Mouse (Mus musculus): ENCODE measurements around the gene Ssxb3. TPM values are rescaled to one million over a fixed set of nuclear protein-coding genes. Genes with fewer than 3 reads are reported as not detected.
"Not testable (repeated sequence)": the region's sequence is repeated elsewhere in the genome, so short reads cannot be mapped to it uniquely, and the experiment has no call there.

The Ssxb3 gene
- polyA plus RNA-seq (2012; fragmentation: generic; extraction: Trizol): not detected
- long read RNA-seq, experiment 1: 0 reads
- long read RNA-seq, experiment 2: 0 reads

- H3K4me3 ChIP-seq (ENCODE audit: insufficient read depth, poor library complexity, severe bottlenecking); H3K36me3 ChIP-seq (ENCODE audit: control insufficient read depth, insufficient read depth); H3K27me3 ChIP-seq (ENCODE audit: control insufficient read depth, insufficient read depth, insufficient read length): not testable (repeated sequence)
Measured at GRCm38 (mm10) chrX:8591716-8592115, at the start of gene Ssxb3. Ssxb3 (minus strand) TSS chrX:8591816.

GRCm38 (mm10) chrX:8548155-8548554 is 43.5 kb downstream of the Ssxb3 start, which contains the start of gene Ssxb6:
Ssxb6 (minus strand) TSS chrX:8548255.
- H3K79me3 ChIP-seq (ENCODE audit: low read depth); H3ac ChIP-seq (ENCODE audit: control insufficient read depth, insufficient read length, low read depth); H3K4me3 ChIP-seq (ENCODE audit: insufficient read depth, poor library complexity, severe bottlenecking); H3K27me3 ChIP-seq (ENCODE audit: control insufficient read depth, insufficient read depth, insufficient read length); H3K36me3 ChIP-seq (ENCODE audit: control insufficient read depth, insufficient read depth); H3K79me2 ChIP-seq (ENCODE audit: control insufficient read depth, insufficient read depth): not testable (repeated sequence)

More at GRCm38 (mm10) chrX:8591716-8592115, at the start of gene Ssxb3:
- H3ac ChIP-seq (ENCODE audit: control insufficient read depth, insufficient read length, low read depth); H3K79me3 ChIP-seq (ENCODE audit: low read depth); H3K79me2 ChIP-seq (ENCODE audit: control insufficient read depth, insufficient read depth): not testable (repeated sequence)

Other genes starting within 250 kb of the Ssxb3 start
- not detected for gene Ssxb9, start 224.8 kb downstream of the Ssxb3 start, polyA plus RNA-seq (2012; fragmentation: generic; extraction: Trizol)
- gene Ssxb1, start 178.5 kb downstream of the Ssxb3 start, polyA plus RNA-seq (2012; fragmentation: generic; extraction: Trizol): not detected
- gene Ssxb2, start 130.1 kb downstream of the Ssxb3 start, polyA plus RNA-seq (2012; fragmentation: generic; extraction: Trizol): not detected
- gene Gm14459, start 66.9 kb downstream of the Ssxb3 start, polyA plus RNA-seq (2012; fragmentation: generic; extraction: Trizol): not detected
- gene Ssxb6, start 43.6 kb downstream of the Ssxb3 start, polyA plus RNA-seq (2012; fragmentation: generic; extraction: Trizol): not detected
- not detected for gene Ssxb8, start 99.0 kb upstream of the Ssxb3 start, polyA plus RNA-seq (2012; fragmentation: generic; extraction: Trizol)
- gene Ssx9, start 156.6 kb upstream of the Ssxb3 start, polyA plus RNA-seq (2012; fragmentation: generic; extraction: Trizol): not detected
- not detected for gene Ssxb5, start 211.9 kb upstream of the Ssxb3 start, polyA plus RNA-seq (2012; fragmentation: generic; extraction: Trizol)

All from C2C12 (cell line).